Mouse (Mus musculus): ENCODE data around the gene Naxe. TPM values are rescaled to one million over a fixed set of nuclear protein-coding genes. Genes with fewer than 3 reads are reported as not detected.

Gene Naxe
- polyA plus RNA-seq, 1 experiment from 2014 or later = 145 TPM

DNA sequence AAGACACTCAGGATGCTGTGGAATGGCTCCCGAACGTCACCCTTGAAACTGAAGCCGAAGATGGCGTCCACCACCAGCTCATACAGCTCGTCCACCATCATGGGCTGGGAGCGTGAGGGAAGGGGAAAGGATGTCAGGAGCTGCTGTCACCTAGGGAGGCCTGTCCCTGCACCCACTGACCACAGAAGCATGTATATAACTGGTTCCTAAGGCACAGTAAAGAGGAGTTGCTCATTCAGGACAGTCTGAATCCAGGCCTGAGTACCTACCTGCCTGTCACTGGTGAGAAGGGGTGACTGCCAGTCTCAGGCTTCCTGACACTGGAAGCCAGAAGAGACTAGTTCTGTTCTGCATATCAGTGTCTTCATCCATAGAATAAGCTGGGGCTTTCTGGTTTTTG is 1.3 kb downstream of the Naxe start:
- no peak for DNase-seq (ENCODE audit: low spot score)

DNA sequence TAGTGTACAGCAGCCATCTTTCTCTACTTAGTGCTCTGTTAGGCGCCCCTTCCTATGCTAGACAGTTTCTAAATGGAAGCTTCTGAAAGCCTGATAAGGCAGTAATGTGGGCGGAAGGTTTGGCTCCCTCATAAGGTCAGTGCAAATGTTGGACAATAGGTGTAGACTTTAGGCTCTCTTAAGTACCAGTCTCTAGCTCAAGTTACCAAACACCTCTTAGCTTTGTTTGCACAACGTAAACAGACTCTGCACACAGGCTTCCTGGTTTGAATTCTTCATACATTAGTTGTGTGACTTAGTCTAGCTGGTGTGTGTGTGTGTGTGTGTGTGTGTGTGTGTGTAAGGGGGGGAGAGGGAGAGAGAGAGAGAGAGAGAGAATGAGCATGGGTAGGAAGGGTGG is 8.8 kb downstream of the Naxe start:
- DNase-seq (ENCODE audit: low spot score) = no peak

DNA sequence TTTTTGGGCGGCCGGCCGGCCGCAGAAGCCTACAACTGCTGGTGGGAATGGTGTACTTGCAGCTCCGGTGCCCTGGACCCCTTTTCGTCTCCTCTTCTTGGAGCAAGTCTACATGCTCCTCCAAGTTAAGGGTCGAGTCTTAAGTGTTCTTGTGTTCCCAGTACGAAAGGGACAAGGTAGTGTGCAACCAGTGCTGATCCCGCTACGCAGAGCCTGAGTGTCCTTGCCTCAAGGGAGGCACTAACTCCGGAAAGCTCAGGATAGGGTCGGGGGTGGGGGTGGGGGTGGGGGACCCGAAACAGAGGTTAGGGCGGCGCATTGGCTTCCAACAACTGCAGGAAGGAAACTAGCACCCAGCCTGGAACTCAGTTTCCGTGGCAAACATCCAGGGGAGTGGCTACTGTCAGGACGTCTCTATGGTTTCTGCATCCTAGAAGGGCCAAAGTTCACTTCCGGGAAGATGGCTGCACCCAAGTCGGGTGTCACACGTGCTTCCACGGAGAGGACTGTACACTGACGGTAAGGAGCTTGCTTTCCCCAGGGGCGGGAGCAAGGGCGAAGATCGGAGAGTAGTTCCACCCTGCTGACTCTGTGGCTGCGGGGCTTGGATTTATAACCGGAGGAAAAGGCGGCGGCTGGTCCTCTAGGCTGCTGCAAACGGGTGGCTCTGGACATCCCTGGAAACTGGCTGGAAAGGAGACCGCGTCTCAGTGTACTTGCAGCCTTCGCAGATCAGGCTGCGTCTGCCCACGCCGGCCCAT is 15.5 kb downstream of the Naxe start, which contains the start of gene Gpatch4:
Gene Gpatch4 (plus strand): TSS at position 448 of the 761 bp plus-strand sequence.
- peak; percentile 96 for DNase-seq (ENCODE audit: low spot score)

DNA sequence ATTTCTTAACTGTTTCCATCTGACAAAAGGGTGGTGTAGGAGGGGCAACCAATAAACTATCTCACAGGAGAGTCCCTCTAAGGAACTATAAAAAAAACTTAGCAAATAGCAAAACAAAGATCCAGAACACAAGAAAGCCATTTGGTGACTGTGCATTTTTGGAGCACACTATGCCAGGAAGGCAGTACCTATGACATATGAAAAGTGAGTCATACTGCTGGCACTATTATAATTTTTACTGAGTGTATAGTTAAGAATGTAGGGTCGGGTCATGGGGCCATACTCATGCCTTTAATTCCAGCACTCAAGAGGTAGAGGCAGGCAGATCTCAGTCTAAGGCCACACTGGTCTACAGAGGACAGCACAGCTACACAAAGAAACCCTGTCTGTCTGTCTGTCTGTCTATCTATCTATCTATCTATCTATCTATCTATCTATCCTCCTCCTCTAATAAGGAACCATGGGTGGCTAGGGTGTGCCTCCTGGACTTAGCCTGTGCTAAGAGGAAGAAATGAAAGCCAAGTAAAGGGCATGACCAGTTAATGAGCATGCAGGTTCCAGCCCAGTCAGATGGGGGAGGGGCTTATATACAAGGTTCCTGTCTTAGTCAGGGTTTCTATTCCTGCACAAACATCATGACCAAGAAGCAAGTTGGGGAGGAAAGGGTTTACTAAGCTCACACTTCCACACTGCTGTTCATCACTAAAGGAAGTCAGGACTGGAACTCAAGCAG is 22.6 kb downstream of the Naxe start:
- DNase-seq (ENCODE audit: low spot score) = no peak

DNA sequence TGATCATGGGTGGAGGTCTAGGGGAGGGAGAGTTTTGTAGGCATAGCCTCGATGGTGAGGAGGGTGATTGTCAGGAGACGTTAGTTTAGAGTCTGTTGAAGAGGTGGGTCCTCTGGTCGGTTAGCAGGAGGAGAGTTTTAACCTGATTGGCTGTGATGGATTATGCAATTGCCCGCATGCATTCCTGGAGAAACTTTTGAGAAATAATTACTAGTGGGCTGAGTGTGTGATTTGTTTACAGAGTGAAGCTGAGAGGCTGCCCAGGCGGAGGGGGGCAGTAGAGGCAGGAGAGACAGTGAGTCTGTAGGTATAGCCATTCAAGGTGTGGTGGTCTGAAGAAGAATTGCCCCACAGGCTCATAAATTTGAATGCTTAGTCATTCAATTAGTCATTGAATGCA is 24.8 kb downstream of the Naxe start:
- no peak for DNase-seq (ENCODE audit: low spot score)

DNA sequence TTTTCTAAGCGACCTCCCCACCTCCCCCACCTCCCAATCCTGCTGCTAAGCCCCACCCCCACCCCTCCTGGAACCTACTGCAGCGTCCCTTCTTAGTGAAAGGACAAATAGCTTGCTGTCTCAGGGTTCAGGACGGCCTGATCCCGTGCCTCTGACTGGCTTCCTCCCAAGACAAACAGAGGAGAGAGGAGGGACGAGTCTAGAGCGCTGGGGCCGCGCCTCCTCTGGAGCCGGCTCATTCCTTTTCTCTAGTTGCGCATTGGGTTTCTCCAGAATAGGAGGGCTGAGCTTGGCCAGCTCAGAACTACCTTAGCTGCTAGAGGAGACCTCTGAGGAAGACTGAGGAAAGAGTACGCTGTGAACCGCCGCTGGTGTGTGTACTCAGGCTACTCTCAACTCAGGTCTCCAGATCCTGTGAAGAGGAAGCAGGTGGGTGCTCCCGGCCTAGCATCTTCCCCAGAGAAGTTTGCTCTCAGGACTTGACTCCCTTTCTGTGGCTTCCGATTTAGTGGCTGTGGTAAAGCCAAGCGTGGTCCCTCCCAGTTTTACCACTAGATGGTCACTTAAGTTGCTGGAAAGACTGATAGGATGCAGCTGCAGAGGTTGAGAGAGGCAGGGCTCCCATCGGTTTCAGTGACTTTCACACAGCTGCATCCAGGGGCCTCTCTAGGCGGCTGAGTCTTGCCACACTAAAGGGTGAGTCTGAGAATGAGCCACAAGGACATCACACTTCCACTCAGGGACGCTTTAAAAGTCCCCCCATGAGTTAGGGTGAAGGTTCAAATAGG is 27.5 kb downstream of the Naxe start:
- peak; percentile 26 for DNase-seq (ENCODE audit: low spot score)

DNA sequence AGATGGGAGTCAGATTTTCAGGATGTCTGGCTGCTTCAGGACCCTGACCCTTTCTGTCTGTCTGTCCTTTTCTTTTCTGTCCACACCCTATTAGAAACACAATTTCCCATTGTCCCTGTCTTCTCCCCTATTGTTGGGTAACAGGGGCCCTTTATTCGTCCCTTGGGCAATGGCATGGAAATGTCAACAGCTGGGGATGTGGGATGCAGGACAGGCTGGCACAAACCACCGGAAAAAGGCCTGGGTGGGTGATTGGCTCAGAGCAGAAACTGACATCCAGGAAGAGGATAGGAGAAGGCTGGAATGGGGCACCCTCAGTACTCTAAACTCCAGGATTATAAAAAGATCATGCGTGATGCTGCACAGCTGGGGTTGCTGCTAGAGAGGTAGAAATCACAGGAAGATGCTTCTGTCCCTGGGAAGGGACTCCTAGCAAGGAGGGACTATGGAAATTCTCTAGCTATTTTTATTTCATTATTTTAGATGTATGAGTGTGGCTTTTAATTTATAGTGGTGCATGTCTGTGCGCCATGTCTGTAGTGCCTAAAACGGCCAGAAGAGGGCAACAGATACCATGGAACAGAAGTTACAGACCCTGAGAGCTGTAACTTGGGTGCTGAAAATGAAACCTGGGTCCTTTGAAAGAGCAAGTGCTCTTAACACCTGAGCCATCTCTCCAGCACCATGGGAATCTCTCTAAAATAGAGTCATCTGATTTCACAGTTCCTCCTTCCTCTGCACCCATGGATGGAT is 30.7 kb downstream of the Naxe start, which contains the start of gene Hapln2:
Gene Hapln2 (minus strand): TSS at position 150 of the 753 bp plus-strand sequence.
- DNase-seq (ENCODE audit: low spot score) = peak; percentile 26

DNA sequence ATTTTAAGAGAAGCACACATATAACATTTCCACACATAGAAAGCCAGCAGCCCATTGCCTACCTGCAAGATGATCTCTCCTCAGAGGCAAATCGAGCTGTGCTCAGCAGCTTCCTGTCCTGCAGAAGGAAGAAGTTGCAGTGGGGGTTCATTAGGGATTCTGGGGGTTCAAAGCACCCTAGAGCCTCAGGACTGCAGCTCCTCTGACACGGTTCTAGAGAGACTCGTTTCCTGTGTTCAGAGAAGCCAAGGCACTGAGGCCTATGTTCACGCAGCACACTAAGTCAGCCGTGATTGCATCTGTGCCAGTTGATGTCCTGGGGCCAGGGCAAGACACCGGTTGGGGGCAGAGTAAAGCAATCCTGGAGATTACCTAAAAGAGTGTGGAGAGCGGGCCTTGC is 31.5 kb downstream of the Naxe start:
- no peak for DNase-seq (ENCODE audit: low spot score)

DNA sequence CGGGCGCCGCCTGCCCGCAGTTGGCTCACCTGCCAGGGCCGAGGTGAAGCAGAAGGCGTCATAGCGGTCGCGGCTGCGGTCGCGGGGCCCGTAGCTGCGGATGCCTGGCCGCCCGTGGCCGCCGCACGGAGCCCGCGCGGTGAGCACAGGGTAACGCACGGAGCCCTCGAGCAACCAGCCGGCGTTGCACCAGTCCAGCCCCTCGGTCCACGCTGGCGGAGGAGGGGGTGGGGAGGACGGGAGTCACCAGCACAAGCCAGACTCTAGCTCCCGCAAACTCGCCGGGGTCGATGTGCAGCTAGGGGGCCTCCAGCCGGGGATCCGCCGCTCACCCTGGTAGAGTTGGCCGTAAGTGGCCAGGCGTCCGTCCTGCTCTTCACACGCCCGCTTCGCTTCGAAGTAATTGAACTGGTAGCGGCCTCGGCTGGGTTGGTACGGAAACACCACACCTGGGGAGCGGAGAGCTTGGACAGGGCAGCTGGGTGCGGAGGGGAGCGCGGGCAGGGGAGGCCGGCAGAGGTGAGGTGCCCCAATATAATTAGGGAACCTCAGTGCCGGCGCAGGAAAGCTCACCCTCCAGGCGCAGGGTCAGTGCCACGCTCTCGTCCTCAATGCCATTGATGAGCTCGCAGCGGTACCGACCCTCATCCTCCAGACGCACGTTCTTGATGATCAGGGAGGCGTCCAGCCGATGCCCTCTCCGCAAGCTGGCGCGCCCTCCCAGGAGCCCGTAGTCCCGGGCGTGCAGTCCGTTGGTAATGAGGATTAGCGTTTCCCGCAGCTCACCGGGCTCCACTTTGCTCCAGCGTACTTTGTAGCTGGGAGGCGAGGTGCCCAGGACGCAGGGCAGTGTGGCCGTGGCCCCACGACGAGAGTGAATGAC is 34.9 kb downstream of the Naxe start:
- DNase-seq (ENCODE audit: low spot score) = no peak

DNA sequence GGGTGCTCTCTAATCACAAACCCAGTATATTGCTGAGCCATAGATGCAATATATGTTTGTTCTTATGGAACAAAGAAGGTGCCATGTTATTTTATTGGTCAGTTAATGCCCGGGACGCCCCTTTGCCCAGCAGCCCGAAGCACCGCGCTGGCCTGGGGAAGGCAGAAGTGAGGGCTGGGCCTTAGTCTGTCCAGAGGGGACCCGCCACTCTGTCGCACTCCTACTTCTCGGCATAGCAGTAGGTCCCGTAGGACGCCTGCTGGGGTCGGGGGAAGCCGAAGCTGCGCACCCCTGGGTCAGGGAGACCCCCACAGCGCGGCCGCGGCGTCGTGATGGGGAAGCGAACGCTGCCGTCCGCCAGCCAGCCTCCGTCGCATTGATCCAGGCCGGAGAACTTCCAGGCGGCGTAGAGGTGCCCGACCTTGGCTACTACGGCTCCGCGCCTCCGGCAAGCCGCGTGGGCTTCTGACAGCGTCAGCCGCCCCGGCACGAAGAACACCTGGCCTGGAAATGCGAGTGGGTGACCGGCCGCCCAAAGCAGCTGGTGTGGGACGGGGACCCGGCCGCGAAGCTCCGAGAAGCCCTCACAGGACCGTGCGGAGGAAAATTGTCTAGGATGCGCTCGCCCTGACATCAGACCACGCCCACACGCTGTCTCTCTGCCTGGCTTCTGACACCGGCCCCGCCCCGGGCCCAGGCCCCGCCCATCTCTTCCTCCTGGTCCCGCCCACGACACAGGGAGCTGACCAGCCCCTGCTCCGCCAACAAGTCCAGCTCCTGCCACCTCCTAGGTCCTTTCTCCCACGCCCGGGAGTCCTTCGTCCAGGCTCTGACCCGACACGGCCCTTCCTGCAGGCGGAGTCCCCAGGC is 35.7 kb downstream of the Naxe start:
- peak; percentile 60 for DNase-seq (ENCODE audit: low spot score)

DNA sequence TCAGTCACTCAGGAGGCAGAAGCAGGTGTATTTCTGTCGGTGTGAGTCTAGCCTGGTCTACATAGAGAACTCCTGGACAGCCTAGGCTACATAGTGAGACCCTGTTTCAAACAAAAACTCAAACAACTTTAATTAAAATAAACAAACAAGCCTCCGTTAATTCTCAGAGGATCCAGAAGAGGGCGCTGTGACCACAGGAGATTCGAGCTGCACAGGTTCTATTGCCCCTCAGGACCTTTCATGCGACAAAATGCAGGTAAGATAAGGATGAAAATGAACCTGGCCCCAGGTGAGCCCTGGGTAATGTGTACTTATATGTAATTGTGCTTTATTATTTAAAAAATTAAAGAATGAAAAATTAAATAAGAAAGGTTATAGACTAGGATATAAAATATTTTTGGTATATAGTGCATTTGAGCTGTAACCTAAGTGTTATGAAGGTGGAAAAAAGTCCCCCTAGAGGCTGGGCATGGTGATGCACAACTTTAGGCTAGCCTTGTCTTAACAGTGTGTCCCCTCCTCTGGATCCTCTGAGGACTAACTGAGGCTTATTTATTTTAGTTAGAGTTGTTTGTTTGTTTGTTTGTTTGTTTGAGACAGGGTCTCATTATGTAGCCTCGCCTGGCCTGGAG is 47.5 kb downstream of the Naxe start:
- peak; percentile 66 for DNase-seq (ENCODE audit: low spot score)

Other genes starting within 250 kb of the Naxe start
- gene Pear1, start 234.2 kb downstream of the Naxe start, polyA plus RNA-seq (2015; fragmentation: Nextera tagmentation; extraction: Ambion mirVana) = 3.5 and 3.6 TPM in 2 replicates
- 101 and 108 TPM in 2 replicates for gene Sh2d2a, start 211.7 kb downstream of the Naxe start, polyA plus RNA-seq (2015; fragmentation: Nextera tagmentation; extraction: Ambion mirVana)
- gene Prcc, start 172.9 kb downstream of the Naxe start, polyA plus RNA-seq (2015; fragmentation: Nextera tagmentation; extraction: Ambion mirVana) = 13.9 and 14.4 TPM in 2 replicates
- 223 and 234 TPM in 2 replicates for gene Hdgf, start 152.2 kb downstream of the Naxe start, polyA plus RNA-seq (2015; fragmentation: Nextera tagmentation; extraction: Ambion mirVana)
- gene Mrpl24, start 139.0 kb downstream of the Naxe start, polyA plus RNA-seq (2015; fragmentation: Nextera tagmentation; extraction: Ambion mirVana) = 107 and 108 TPM in 2 replicates
- gene Isg20l2, start 128.2 kb downstream of the Naxe start, polyA plus RNA-seq (2015; fragmentation: Nextera tagmentation; extraction: Ambion mirVana) = 58.9 and 61.4 TPM in 2 replicates
- gene Rrnad1, start 127.8 kb downstream of the Naxe start, polyA plus RNA-seq (2015; fragmentation: Nextera tagmentation; extraction: Ambion mirVana) = 15.7 and 16.6 TPM in 2 replicates
- 35.5 and 38.1 TPM in 2 replicates for gene Crabp2, start 109.8 kb downstream of the Naxe start, polyA plus RNA-seq (2015; fragmentation: Nextera tagmentation; extraction: Ambion mirVana)
- 3.2 and 4.5 TPM in 2 replicates for gene Nes, start 87.4 kb downstream of the Naxe start, polyA plus RNA-seq (2015; fragmentation: Nextera tagmentation; extraction: Ambion mirVana)
- gene Bcan, start 58.3 kb downstream of the Naxe start, polyA plus RNA-seq (2015; fragmentation: Nextera tagmentation; extraction: Ambion mirVana) = 0.23 and 0.27 TPM in 2 replicates
- gene Hapln2, start 30.9 kb downstream of the Naxe start, polyA plus RNA-seq (2015; fragmentation: Nextera tagmentation; extraction: Ambion mirVana) = 0.16 TPM in 1 of 2 replicates, not detected in the other
- gene Gpatch4, start 15.4 kb downstream of the Naxe start, polyA plus RNA-seq (2015; fragmentation: Nextera tagmentation; extraction: Ambion mirVana) = 34.6 and 37.4 TPM in 2 replicates
- gene Ttc24, start 19.8 kb upstream of the Naxe start, polyA plus RNA-seq (2015; fragmentation: Nextera tagmentation; extraction: Ambion mirVana) = 0.69 and 0.76 TPM in 2 replicates
- gene Iqgap3, start 23.5 kb upstream of the Naxe start, polyA plus RNA-seq (2015; fragmentation: Nextera tagmentation; extraction: Ambion mirVana) = 5.8 and 6.1 TPM in 2 replicates
- gene Mef2d, start 83.9 kb upstream of the Naxe start, polyA plus RNA-seq (2015; fragmentation: Nextera tagmentation; extraction: Ambion mirVana) = 32.0 and 32.2 TPM in 2 replicates
- 0.58 and 0.66 TPM in 2 replicates for gene Rhbg, start 196.2 kb upstream of the Naxe start, polyA plus RNA-seq (2015; fragmentation: Nextera tagmentation; extraction: Ambion mirVana)
- 0.33 TPM in 1 of 2 replicates, not detected in the other for gene Gm38392, start 228.7 kb upstream of the Naxe start, polyA plus RNA-seq (2015; fragmentation: Nextera tagmentation; extraction: Ambion mirVana)
- gene Tsacc, start 238.5 kb upstream of the Naxe start, polyA plus RNA-seq (2015; fragmentation: Nextera tagmentation; extraction: Ambion mirVana) = 15.6 and 16.2 TPM in 2 replicates
- gene Cct3, start 238.6 kb upstream of the Naxe start, polyA plus RNA-seq (2015; fragmentation: Nextera tagmentation; extraction: Ambion mirVana) = 401 and 428 TPM in 2 replicates

Data from thymus, postnatal 0 days (tissue).